Mouse (Mus musculus): ENCODE results near the gene Prdx2.

DNA sequence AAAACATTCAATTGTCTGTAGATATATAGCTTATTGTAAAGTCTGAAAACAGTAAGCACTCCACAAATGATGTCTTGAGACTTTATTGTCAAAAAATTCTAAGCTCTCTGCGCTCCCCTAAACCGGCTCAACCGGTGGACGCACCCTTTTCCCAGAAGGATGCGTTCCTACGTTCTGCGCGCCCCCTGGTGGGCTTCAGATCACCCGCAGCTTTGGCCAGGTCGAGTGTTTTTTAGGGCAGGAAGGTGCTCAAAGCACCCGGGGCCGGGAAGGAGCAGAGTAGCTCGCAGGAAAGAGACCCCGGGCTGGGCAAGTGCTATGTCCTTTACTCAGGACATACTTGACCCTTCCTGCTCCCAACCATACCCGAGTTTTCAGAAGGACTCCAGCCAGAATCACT, 20.4 kb downstream of the Prdx2 start:
- TF ChIP-seq CTCF (IDR thresholded peaks at IDR 0.05; ENCODE audit: extremely low read depth, insufficient read depth, insufficient read length, insufficient replicate concordance), result peak; percentile 95
- TF ChIP-seq POLR2A (IDR thresholded peaks at IDR 0.05; ENCODE audit: low read depth, low read length), result no peak

Data from spleen, adult 2 months (tissue).